Mouse (Mus musculus) liver, adult 2 months (tissue): ENCODE measurements at regions not wholly inside any gene's neighbourhood (a gene's known extent, or its start where the extent isn't known, plus 50 kb on each side); places are given as distances from the start of the nearest gene placed in this dataset.
"Not testable (repeated sequence)": the region's sequence is repeated elsewhere in the genome, so short reads cannot be mapped to it uniquely, and the experiment has no call there.

ENCODE experiments used
- DNase-seq: peaks from one replicate; pipeline ENCODE4 v3.0.0-alpha.2; 2011; ENCODE audit warnings: low read depth, low spot score; ENCODE audit errors: extremely low read depth
- H3K27ac ChIP-seq: fragments of 200-500 bp; replicated peaks from 2 replicates; pipeline ENCODE4 v1.5.1; 2012; ENCODE audit warnings: low read depth, mild to moderate bottlenecking, control low read depth, inconsistent platforms, low read length; ENCODE audit not compliant: insufficient read depth
- H3K27me3 ChIP-seq: fragments of 200-500 bp; 2 replicates; pipeline ENCODE4 v1.6.1; 2012; ENCODE audit warnings: mild to moderate bottlenecking, moderate library complexity, low read length, inconsistent platforms; ENCODE audit not compliant: control insufficient read depth, insufficient read depth
- H3K36me3 ChIP-seq: fragments of 200-500 bp; 2 replicates; pipeline ENCODE4 v1.6.1; 2012; ENCODE audit warnings: low read length, inconsistent platforms; ENCODE audit not compliant: control insufficient read depth, insufficient read depth
- H3K4me1 ChIP-seq: fragments of 200-500 bp; 2 replicates; pipeline ENCODE4 v1.6.1; 2011; ENCODE audit warnings: low read length; ENCODE audit not compliant: control insufficient read depth, insufficient read depth
- H3K4me3 ChIP-seq: fragments of 200-500 bp; 2 replicates; pipeline ENCODE4 v1.5.1; 2011; ENCODE audit warnings: low read depth, mild to moderate bottlenecking, control low read depth, low read length, moderate library complexity; ENCODE audit not compliant: insufficient read depth
- H3K79me2 ChIP-seq: fragments of 200-500 bp; 2 replicates; pipeline ENCODE4 v1.6.1; 2012; ENCODE audit warnings: inconsistent platforms, mild to moderate bottlenecking, low read length, moderate library complexity; ENCODE audit not compliant: control insufficient read depth, insufficient read depth
- H3K9ac ChIP-seq: fragments of 200-500 bp; 2 replicates; pipeline ENCODE4 v1.6.1; 2012; ENCODE audit warnings: low read depth, mild to moderate bottlenecking, control low read depth, inconsistent platforms, low read length
- CTCF ChIP-seq: fragments of 200-500 bp; IDR thresholded peaks from 2 replicates; pipeline ENCODE4 v1.5.1; 2011; ENCODE audit warnings: low read depth, low read length, control low read depth
- POLR2A ChIP-seq: fragments of 200-500 bp; IDR thresholded peaks from 2 replicates; pipeline ENCODE4 v1.6.1; 2011; ENCODE audit warnings: low read length, control low read depth; ENCODE audit not compliant: insufficient read depth; ENCODE audit errors: extremely low read depth
- WGBS: fragments of 180-500 bp; shearing (Covaris S2); methylation state at CpG from one replicate; pipeline ENCODE4 v1.1.7; 2018; 5-methylcytosine and 5-hydroxymethylcytosine counted together

DNA sequence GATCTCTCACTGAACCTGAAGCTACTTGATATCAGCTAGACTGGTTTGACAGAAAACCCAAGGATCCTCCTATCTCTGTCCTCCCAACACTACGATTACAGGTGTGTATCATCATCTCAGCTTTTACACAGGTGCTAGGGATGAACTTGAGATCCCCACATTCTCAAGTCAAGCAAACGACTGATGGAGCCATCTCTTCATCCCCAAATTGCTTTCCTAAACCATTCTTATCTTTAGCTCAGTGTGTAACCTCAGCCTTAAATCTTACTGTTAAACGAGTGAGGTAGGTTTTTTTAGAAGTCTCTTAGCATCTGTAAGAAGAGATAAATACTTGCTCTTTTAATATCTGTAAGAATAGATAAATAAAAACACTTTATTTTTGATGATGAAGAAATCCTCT is 242.2 kb upstream of the Zfp960 start:
- Histone ChIP-seq H3K9ac (no peak overlapping the region), H3K79me2 (no peaks in the 10 kb centered on the region), H3K27ac (no peak overlapping the region), H3K27me3 (no peaks in the 10 kb centered on the region), H3K4me1 (no peaks in the 10 kb centered on the region), H3K36me3 (no peaks in the 10 kb centered on the region), H3K4me3 (no peak overlapping the region)
- TF ChIP-seq CTCF (no peak), POLR2A (no peak)
- WGBS, result 61% methylated on average over 3 of the region's 3 CpGs
- no peak for DNase-seq

DNA sequence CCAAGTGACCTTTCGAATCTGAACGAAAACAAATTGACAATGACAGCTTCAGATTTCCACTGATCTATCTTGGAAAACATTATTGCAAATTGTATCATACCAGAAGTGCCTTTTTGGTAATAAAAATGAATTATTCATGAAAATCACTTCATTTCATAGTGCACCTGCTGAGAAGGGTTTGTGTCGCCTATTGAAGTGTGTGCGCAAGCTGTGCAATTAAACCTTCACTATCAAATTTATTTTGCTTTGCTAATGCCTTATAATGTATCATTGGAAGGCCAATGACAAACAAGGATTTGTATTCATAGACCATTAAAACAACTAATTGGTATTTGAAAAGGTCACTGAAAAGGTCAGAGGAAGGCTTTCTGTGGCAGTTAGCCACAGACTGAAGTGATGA is 224.8 kb upstream of the Zfp960 start:
- Histone ChIP-seq H3K79me2 (no peaks in the 10 kb centered on the region), H3K27me3 (no peaks in the 10 kb centered on the region), H3K36me3 (no peaks in the 10 kb centered on the region), H3K4me1 (no peaks in the 10 kb centered on the region), H3K9ac (no peak overlapping the region), H3K4me3 (no peak overlapping the region), H3K27ac (no peak overlapping the region)
- no peak for DNase-seq
- WGBS, result 91% methylated on average over 4 of the region's 4 CpGs
- TF ChIP-seq POLR2A (no peak), CTCF (no peak)

DNA sequence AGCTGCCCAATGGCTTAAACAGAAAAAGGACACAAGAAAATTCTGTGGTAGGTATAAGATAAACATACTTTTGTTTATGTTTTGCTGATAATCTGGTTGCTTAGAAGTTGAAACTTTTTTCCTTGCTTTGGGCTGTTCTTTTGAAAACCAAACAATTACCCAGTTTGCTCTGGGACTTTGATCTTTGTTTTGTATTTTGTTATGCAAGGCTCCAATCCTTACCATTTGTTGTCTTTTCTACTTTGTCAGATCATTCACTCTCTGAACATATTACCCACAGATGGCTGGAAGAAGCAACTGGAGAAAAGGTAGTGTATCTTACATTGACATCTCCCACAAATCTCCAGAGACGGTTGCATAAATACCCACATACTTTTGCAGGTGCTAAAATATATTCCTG is 203.1 kb upstream of the Zfp960 start:
- DNase-seq, result peak; percentile 91
- H3K27ac ChIP-seq, result peak overlapping the region; percentile 92
- peaks cover 4% of the 10 kb centered on the region; the same call in 1 of the 2 replicates for H3K4me1 ChIP-seq
- no peak overlapping the region; the same call in 1 of the 2 replicates for H3K4me3 ChIP-seq
- no peaks in the 10 kb centered on the region for H3K79me2 ChIP-seq
- no peaks in the 10 kb centered on the region for H3K36me3 ChIP-seq
- TF ChIP-seq POLR2A (no peak), CTCF (no peak)
- 19% methylated on average over 1 of the region's 1 CpGs for WGBS
- no peaks in the 10 kb centered on the region for H3K27me3 ChIP-seq
- no peak overlapping the region for H3K9ac ChIP-seq

DNA sequence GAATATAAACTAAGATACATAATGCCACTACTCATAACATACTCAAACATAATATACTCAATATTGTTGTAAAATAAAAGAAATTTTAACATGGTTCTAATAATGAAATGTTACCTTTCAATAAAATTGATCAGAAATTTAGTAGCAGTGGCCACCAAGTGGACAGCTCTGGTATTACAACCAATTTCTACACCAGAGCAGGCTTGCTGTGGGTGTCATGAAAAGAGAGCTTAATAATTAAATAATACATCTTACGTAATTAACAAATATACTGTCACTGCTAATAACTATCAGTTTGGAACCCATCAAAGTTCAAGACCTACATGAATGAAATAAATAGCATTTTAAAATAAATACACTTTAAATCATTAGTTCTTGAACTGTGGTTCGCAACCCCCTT is 163.1 kb upstream of the Zfp960 start:
- WGBS, result 47% methylated on average over 2 of the region's 2 CpGs
- Histone ChIP-seq H3K27me3 (no peaks in the 10 kb centered on the region), H3K9ac (no peak overlapping the region), H3K36me3 (no peaks in the 10 kb centered on the region), H3K27ac (no peak overlapping the region), H3K4me1 (no peaks in the 10 kb centered on the region), H3K4me3 (no peak overlapping the region), H3K79me2 (no peaks in the 10 kb centered on the region)
- no peak for TF ChIP-seq POLR2A
- TF ChIP-seq CTCF, result peak; percentile 34; the same call in 1 of the 2 replicates
- peak; percentile 68 for DNase-seq

DNA sequence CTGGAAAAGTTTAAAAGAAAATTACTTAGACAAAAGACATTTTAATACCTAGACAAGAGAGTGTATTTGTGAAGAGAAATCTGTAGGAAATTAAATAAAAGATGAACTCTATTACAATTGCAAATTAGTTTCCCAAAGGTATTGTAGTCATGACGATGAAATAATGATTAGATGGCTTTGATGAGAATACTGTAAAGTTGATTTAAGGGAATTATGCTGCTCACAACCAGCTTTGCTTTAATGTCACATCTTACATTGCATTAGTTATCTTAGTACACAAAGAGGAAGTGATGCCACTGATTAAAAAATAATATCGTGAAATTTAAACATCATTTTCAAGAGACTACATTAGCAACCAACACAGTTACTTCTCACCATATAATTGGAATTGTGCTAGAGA is 145.7 kb upstream of the Zfp960 start:
- no peak for DNase-seq
- no peaks in the 10 kb centered on the region for H3K4me1 ChIP-seq
- no peak for TF ChIP-seq CTCF
- no peak for TF ChIP-seq POLR2A
- H3K4me3 ChIP-seq, result no peak overlapping the region
- H3K79me2 ChIP-seq, result no peaks in the 10 kb centered on the region
- no peaks in the 10 kb centered on the region for H3K36me3 ChIP-seq
- H3K27ac ChIP-seq, result no peak overlapping the region
- H3K9ac ChIP-seq, result no peak overlapping the region
- 91% methylated on average over 2 of the region's 2 CpGs for WGBS
- H3K27me3 ChIP-seq, result no peaks in the 10 kb centered on the region

DNA sequence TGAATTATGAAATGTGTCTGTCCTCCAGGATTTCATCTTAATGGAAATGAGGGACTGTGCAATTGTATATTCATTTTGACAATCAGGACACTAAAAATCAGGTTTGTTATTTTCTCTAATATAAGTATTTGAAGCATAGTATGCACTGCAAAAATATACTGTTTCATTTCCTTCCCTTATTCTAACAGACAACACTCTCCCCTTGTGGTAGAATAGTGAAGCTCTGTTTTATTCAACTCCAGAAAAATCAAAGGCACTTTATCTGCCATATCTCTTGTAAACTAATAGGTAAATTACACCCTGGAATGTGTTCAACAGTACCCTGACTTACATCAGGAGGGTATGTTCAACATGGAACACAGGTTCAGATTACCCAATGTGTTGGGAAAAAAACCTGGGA is 137.7 kb upstream of the Zfp960 start:
- Histone ChIP-seq H3K27me3 (no peaks in the 10 kb centered on the region), H3K36me3 (no peaks in the 10 kb centered on the region), H3K9ac (no peak overlapping the region), H3K27ac (no peak overlapping the region), H3K79me2 (no peaks in the 10 kb centered on the region), H3K4me3 (no peak overlapping the region), H3K4me1 (no peaks in the 10 kb centered on the region)
- DNase-seq, result no peak
- no peak for TF ChIP-seq CTCF
- TF ChIP-seq POLR2A, result no peak

DNA sequence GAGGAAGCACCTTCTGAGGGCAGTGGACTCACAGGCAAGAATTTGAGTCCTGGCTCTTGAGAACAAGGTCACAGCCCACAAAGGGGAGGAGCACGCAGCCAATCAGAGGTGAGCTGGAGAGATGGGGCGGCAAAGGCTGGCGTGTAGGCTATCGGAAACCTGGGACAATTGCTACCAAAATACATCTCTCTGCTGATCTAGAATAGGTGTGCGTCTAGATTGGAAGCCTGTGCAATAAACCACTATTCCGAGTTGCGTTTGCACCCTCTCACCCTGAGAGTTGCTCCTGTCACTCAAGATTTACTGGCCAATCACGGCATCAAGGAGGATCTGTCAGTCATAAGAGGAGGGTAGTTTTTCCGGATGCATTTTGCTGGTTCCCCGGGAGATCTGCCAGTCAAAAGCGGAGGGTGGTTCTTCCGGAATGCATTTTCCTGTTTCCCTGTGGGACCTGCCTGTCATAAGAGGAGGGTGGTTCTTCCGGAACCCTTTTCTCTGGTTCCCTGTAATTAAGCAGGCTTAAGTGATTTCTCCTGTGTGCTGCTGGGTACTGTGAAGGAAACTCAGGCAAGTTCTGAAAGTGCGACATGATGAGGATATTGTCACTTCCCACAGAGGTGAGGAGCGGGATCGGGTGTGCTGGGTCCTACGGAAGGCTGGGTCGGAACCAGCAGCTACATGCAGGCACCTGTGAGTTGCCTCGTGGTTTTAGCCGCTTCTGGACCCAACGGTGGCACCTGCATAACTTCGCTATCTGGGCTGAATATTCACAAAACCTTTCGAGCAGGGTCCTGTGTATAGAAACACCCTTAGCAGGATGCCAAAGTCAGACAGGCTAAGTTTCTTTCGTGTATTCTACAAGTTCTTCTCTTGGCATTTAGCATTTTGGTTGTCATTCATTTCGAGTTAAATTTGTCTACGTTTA is 112.6 kb upstream of the Zfp960 start:
- DNase-seq, result peak; percentile 96
- not testable (repeated sequence) for H3K79me2 ChIP-seq, H3K4me1 ChIP-seq, H3K27me3 ChIP-seq, H3K36me3 ChIP-seq
- Histone ChIP-seq H3K9ac (peak overlapping the region; percentile 52; the same call in 1 of the 2 replicates), H3K4me3 (peak overlapping the region; percentile 55), H3K27ac (peak overlapping the region; percentile 16)
- under 1% methylated on average over 26 of the region's 26 CpGs for WGBS

DNA sequence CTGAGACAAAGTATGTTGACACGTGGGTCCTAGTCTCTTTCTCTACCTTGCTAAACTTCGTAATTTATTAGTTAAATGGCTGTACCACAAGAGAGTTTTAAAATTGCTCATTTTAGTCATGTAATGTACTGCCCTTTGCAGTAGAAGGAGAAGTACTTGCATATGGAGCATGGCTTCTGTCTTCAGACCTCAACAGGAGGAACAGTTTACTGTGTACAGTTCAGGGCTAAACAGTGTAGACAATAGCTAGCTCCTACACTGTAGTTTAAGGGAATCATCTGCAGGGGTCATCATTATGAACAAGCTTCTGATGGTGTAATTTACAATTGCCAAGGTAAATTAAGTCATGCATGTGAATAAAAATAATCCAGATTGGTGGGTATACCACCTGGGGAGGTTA is 111.8 kb upstream of the Zfp960 start:
- not testable (repeated sequence) for H3K36me3 ChIP-seq, H3K4me3 ChIP-seq, H3K4me1 ChIP-seq, H3K27ac ChIP-seq, H3K27me3 ChIP-seq, H3K9ac ChIP-seq, H3K79me2 ChIP-seq
- WGBS, result 5% methylated on average over 2 of the region's 2 CpGs
- peak; percentile 5 for DNase-seq

DNA sequence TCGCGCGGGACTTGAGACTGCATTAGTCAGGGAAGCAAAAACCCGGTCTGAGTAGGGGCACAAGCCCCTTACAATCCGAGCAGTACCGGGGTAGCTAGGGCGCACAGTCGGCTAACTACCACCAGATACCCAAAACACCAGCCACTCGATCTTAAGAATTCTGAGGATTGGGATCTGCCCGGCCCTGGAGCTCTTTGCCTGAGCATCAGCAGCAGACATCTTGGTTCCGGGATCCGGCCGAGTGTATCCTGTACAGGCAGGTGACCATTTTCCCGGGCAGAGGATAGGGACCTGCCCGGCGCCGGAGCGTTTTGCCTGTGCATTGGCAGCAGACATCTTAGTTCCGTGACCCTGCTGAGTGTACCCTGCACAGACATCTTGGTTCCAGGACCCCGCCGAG is 66.7 kb upstream of the Zfp960 start:
- H3K79me2 ChIP-seq, H3K36me3 ChIP-seq, H3K27me3 ChIP-seq, DNase-seq, H3K9ac ChIP-seq, H3K27ac ChIP-seq, H3K4me3 ChIP-seq, H3K4me1 ChIP-seq: not testable (repeated sequence)
- WGBS, result 84% methylated on average over 21 of the region's 21 CpGs
